Mouse (Mus musculus): ENCODE data around the gene Agap2.

GRCm38 (mm10) chr10:127041774-127042338 lies 33.2 kb upstream of the Agap2 start:
- TF ChIP-seq CTCF (IDR thresholded peaks at IDR 0.05; ENCODE audit: extremely low read depth, insufficient read length, insufficient replicate concordance, low read depth, low read length) (no peak), POLR2A (IDR thresholded peaks at IDR 0.05; ENCODE audit: low read depth, low read length) (no peak)
